Mouse (Mus musculus) stomach, embryonic 16.5 days (tissue): Measurements from ENCODE around the gene Smarcd3. TPM values are rescaled to one million over a fixed set of nuclear protein-coding genes. Genes with fewer than 3 reads are reported as not detected.

ENCODE experiments used
- ATAC-seq: fragments of 200-750 bp; cut with Nextera tagmentation; 2 replicates; pipeline ENCODE4 v1.8.0; 2017; ENCODE audit warnings: moderate number of reproducible peaks, moderate TSS enrichment; ENCODE audit not compliant: insufficient read depth, low FRiP score
- H3K27ac ChIP-seq: fragments of 300-500 bp; sonication (generic); 2 replicates; pipeline ENCODE4 v1.5.1; 2014; ENCODE audit warnings: low read length
- H3K27me3 ChIP-seq: fragments of 300-500 bp; sonication (generic); 2 replicates; pipeline ENCODE4 v1.6.1; 2014; ENCODE audit warnings: low read length, control low read depth, mixed read lengths; ENCODE audit not compliant: control insufficient read depth, insufficient read depth
- H3K36me3 ChIP-seq: fragments of 300-500 bp; sonication (generic); 2 replicates; pipeline ENCODE4 v1.6.1; 2014; ENCODE audit warnings: low read length; ENCODE audit not compliant: control insufficient read depth, insufficient read depth
- H3K4me1 ChIP-seq: fragments of 300-500 bp; sonication (generic); 2 replicates; pipeline ENCODE4 v1.6.1; 2014; ENCODE audit warnings: low read length, control low read depth, mixed read lengths; ENCODE audit not compliant: control insufficient read depth, insufficient read depth
- H3K4me2 ChIP-seq: fragments of 300-500 bp; sonication (generic); 2 replicates; pipeline ENCODE4 v1.6.1; 2014; ENCODE audit warnings: low read depth, low read length, mixed read lengths
- H3K4me3 ChIP-seq: fragments of 300-500 bp; sonication (generic); replicated peaks from 2 replicates; pipeline ENCODE4 v1.5.1; 2014; ENCODE audit warnings: mild to moderate bottlenecking, low read length
- H3K9ac ChIP-seq: fragments of 300-500 bp; sonication (generic); 2 replicates; pipeline ENCODE4 v1.6.1; 2014; ENCODE audit warnings: low read length
- H3K9me3 ChIP-seq: fragments of 300-500 bp; sonication (generic); replicated peaks from 2 replicates; pipeline ENCODE4 v1.6.1; 2016; ENCODE audit warnings: low read length, control low read depth; ENCODE audit not compliant: control insufficient read depth
- WGBS: fragments of 180-500 bp; shearing (Covaris S2); extraction: QIAGEN DNeasy Blood & Tissue Kit; methylation state at CpG from one replicate; pipeline ENCODE4 v1.1.7; 2014; 5-methylcytosine and 5-hydroxymethylcytosine counted together
- polyA plus RNA-seq: library from polyadenylated mRNA; unstranded; fragments of >200 nt; fragmentation: Nextera tagmentation; extraction: Ambion mirVana; gene quantifications from 2 replicates; pipeline ENCODE4 v1.2.1, GENCODE M21; 2015

The Smarcd3 gene
- polyA plus RNA-seq, 1 experiment from 2014 or later: 17.1 TPM

GRCm38 (mm10) chr5:24624822-24625120 is 560 bp upstream of the Smarcd3 start:
- Histone ChIP-seq H3K4me3 (no peak overlapping the region), H3K27me3 (peaks cover 15% of the 10 kb centered on the region), H3K27ac (no peak overlapping the region), H3K9me3 (no peaks in the 10 kb centered on the region), H3K9ac (peak overlapping the region; percentile 75; the same call in 1 of the 2 replicates), H3K4me2 (peak overlapping the region; percentile 68; the same call in 1 of the 2 replicates), H3K36me3 (no peaks in the 10 kb centered on the region), H3K4me1 (0 out of 2 replicates have a peak, but pooled peaks cover 5% of the 10 kb centered on the region)
- no peak for ATAC-seq
- 38% methylated on average over 4 of the region's 4 CpGs for WGBS

- Histone ChIP-seq H3K27ac (no peak overlapping the region), H3K9ac (peak overlapping the region; percentile 75), H3K4me1 (0 out of 2 replicates have a peak, but pooled peaks cover 5% of the 10 kb centered on the region), H3K36me3 (no peaks in the 10 kb centered on the region), H3K4me2 (peak overlapping the region; percentile 68), H3K9me3 (no peaks in the 10 kb centered on the region), H3K4me3 (no peak overlapping the region), H3K27me3 (peaks cover 15% of the 10 kb centered on the region)
- no peak for ATAC-seq
- WGBS: 42% methylated on average over 8 of the region's 8 CpGs
Measured at GRCm38 (mm10) chr5:24623041-24623985, 898 bp downstream of the Smarcd3 start.

GRCm38 (mm10) chr5:24622386-24623040 is 1.7 kb downstream of the Smarcd3 start:
- peaks cover 15% of the 10 kb centered on the region for H3K27me3 ChIP-seq
- no peak for ATAC-seq
- no peaks in the 10 kb centered on the region for H3K9me3 ChIP-seq
- H3K4me2 ChIP-seq: no peak overlapping the region
- H3K9ac ChIP-seq: no peak overlapping the region
- H3K4me1 ChIP-seq: 0 out of 2 replicates have a peak, but pooled peaks cover 5% of the 10 kb centered on the region
- H3K27ac ChIP-seq: no peak overlapping the region
- no peaks in the 10 kb centered on the region for H3K36me3 ChIP-seq
- WGBS: 72% methylated on average over 7 of the region's 7 CpGs
- no peak overlapping the region for H3K4me3 ChIP-seq

- H3K4me2 ChIP-seq: no peak overlapping the region
- H3K4me3 ChIP-seq: no peak overlapping the region
- 69% methylated on average over 8 of the region's 8 CpGs for WGBS
- no peaks in the 10 kb centered on the region for H3K9me3 ChIP-seq
- no peak for ATAC-seq
- H3K9ac ChIP-seq: no peak overlapping the region
- H3K27ac ChIP-seq: no peak overlapping the region
- 0 out of 2 replicates have a peak, but pooled peaks cover 5% of the 10 kb centered on the region for H3K4me1 ChIP-seq
- peaks cover 15% of the 10 kb centered on the region for H3K27me3 ChIP-seq
- H3K36me3 ChIP-seq: no peaks in the 10 kb centered on the region
Measured at GRCm38 (mm10) chr5:24620626-24621025, 3.6 kb downstream of the Smarcd3 start.

GRCm38 (mm10) chr5:24620116-24620515 is 4.1 kb downstream of the Smarcd3 start:
- Histone ChIP-seq H3K27me3 (peaks cover 15% of the 10 kb centered on the region), H3K4me3 (no peak overlapping the region), H3K36me3 (no peaks in the 10 kb centered on the region), H3K27ac (no peak overlapping the region), H3K9me3 (no peaks in the 10 kb centered on the region), H3K4me2 (no peak overlapping the region), H3K9ac (no peak overlapping the region), H3K4me1 (0 out of 2 replicates have a peak, but pooled peaks cover 5% of the 10 kb centered on the region)
- 44% methylated on average over 8 of the region's 8 CpGs for WGBS
- ATAC-seq: no peak

GRCm38 (mm10) chr5:24618921-24619320 is 5.3 kb downstream of the Smarcd3 start:
- 83% methylated on average over 3 of the region's 3 CpGs for whole genome bisulfite sequencing
- no peaks in the 10 kb centered on the region for H3K9me3 ChIP-seq
- no peak for ATAC-seq

GRCm38 (mm10) chr5:24615097-24615496 is 9.1 kb downstream of the Smarcd3 start:
- H3K9me3 ChIP-seq: no peaks in the 10 kb centered on the region
- H3K27ac ChIP-seq: no peak overlapping the region
- H3K27me3 ChIP-seq: no peaks in the 10 kb centered on the region
- no peak overlapping the region for H3K4me2 ChIP-seq
- no peak overlapping the region for H3K4me3 ChIP-seq
- H3K9ac ChIP-seq: no peak overlapping the region
- no peaks in the 10 kb centered on the region for H3K36me3 ChIP-seq
- no peak for ATAC-seq
- no peaks in the 10 kb centered on the region for H3K4me1 ChIP-seq
- 70% methylated on average over 6 of the region's 6 CpGs for WGBS

More at GRCm38 (mm10) chr5:24618921-24619320, 5.3 kb downstream of the Smarcd3 start:
- H3K27ac ChIP-seq: no peak overlapping the region
- H3K4me2 ChIP-seq: no peak overlapping the region
- peaks cover 9% of the 10 kb centered on the region for H3K27me3 ChIP-seq
- no peak overlapping the region for H3K4me3 ChIP-seq
- H3K9ac ChIP-seq: no peak overlapping the region
- no peaks in the 10 kb centered on the region for H3K4me1 ChIP-seq
- no peaks in the 10 kb centered on the region for H3K36me3 ChIP-seq

GRCm38 (mm10) chr5:24612302-24612649 is 11.9 kb downstream of the Smarcd3 start:
- Histone ChIP-seq H3K4me1 (no peaks in the 10 kb centered on the region), H3K9me3 (no peaks in the 10 kb centered on the region), H3K27me3 (no peaks in the 10 kb centered on the region), H3K36me3 (no peaks in the 10 kb centered on the region), H3K27ac (no peak overlapping the region), H3K9ac (no peak overlapping the region), H3K4me3 (no peak overlapping the region), H3K4me2 (no peak overlapping the region)
- ATAC-seq: peak; percentile 25; the same call in 1 of the 2 replicates
- 75% methylated on average over 5 of the region's 5 CpGs for WGBS
